Mouse (Mus musculus): Measurements from ENCODE around the gene Mms19.
"Not testable (repeated sequence)": the region's sequence is repeated elsewhere in the genome, so short reads cannot be mapped to it uniquely, and the experiment has no call there.

The Mms19 gene

DNA sequence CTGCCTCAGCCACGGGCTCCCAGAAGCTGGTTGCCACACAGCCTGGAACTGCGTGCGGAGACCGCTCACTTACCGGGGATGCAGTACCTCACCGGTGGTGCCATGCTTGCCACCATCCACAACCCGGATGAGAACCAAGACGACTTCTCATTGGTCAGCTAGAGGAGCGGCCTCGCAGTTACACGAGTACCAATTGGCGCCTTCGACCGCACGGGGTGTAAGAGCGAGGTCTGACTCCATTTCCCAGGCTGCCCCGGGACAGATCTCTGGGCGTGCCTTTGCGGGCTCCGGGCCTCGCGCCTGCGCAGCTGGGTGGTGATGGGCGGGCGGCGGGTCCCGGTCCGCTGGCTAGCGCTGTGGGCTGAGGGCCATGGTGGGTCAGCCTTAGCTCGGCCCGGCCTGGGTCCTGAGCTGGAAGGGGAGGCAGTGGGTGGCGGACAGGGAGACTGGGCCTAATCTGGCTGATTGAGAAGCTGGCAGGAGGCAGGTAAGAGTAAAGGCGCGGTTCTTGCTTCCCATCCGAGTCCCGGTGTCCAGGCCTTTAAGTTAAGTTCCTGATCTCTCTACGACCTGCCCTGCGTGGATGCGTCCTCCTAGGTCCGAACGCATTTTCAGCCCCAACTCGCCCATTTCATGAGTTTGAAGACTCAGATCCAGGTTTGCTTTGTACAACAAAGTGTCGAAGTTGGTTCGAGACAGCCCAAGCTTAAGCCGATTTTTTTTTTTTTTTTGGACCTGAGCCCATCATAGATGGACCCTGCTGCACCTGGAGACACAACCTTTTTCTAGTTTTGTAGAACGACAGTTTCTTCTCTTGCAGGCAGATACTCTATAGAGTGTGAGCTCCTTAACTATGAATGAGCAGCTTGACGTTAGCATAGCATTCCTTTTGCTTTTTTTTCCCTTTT lies 47.5 kb downstream of the Mms19 start, which contains the start of the genes Exosc1 and Zdhhc16:
Gene Exosc1, minus strand, starts transcription at position 245 of the 908 bp plus-strand sequence.
Gene Zdhhc16, plus strand, starts transcription at position 302 of the 908 bp plus-strand sequence.
- DNase-seq = peak; percentile 100

DNA sequence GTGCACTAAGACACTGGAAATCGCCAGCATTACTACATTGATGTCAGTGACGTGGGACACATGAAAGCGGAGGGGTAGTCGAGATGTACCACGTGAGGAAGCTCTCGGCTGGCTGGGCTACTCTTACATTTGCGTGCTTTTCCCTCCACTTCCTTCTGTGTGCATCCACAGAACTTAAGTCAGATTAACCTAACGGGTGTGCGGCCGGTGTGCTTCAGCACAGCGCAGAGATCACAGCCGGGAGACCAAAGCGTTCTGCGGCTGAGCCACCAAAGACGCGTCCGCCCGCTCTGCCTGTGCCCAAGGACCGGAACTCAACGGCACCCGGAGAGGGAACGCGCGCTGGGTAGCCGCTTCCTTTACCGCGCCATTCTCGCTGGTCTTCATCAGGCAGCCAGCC lies 48.3 kb downstream of the Mms19 start:
- no peak for DNase-seq

- no peak for DNase-seq
These were observed 60.4 kb downstream of the Mms19 start for GRCm38 (mm10) chr19:41920412-41921067.

DNA sequence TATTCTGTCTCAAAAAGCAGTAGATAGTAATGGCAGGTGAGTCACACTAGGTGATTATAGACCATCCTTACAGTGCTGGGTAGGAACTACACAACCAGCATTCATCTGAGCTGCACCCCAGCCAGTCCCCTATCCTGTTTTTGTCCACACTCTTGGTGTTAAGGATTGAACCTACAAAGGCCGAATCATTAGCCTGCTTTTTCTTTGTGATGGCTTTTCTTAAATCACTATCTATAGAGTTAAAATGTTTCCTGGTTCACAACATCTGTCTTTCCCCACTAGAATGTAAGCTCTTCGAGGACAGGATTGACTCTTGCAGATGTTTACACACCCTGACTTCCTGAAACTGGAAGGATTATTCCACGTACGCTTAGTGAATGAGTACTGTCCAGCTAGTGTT lies 61.5 kb downstream of the Mms19 start:
- DNase-seq = no peak

GRCm38 (mm10) chr19:41916853-41917252 lies 64.1 kb downstream of the Mms19 start:
- no peak for DNase-seq

DNA sequence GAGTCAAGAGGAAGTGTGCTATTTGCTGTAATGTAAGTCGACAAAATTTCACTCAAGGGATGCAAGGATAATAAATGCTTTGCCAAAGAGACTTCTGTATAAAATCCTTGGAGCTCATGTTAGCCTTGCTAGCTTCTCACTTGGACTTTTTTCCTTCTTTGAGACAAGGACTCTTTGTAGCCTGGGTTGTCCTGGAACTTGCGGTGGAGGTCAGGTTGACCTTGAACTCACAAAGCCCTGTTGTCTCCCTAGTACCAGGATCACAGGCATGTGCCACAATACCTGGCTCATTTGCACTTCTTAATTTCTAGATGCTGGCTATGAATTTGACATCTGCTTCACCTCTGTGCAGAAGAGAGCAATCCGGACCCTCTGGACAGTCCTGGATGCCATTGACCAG lies 65.7 kb downstream of the Mms19 start:
- no peak for DNase-seq

DNA sequence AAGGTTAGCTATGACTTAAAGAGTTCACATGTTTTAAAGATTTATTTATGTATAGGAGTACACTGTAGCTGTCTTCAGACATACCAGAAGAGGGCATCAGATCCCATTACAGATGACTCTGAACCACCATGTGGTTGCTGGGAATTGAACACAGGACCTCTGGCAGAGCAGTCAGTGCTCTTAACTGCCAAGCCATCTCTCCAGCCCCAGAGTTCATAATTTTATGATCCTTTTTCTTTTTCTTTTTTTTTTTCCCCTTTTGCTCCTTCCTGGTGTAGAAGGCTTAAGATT lies 66.4 kb downstream of the Mms19 start:
- DNase-seq = not testable (repeated sequence)

- DNase-seq = peak; percentile 89
These were observed 67.0 kb downstream of the Mms19 start for GRCm38 (mm10) chr19:41913774-41914591.

DNA sequence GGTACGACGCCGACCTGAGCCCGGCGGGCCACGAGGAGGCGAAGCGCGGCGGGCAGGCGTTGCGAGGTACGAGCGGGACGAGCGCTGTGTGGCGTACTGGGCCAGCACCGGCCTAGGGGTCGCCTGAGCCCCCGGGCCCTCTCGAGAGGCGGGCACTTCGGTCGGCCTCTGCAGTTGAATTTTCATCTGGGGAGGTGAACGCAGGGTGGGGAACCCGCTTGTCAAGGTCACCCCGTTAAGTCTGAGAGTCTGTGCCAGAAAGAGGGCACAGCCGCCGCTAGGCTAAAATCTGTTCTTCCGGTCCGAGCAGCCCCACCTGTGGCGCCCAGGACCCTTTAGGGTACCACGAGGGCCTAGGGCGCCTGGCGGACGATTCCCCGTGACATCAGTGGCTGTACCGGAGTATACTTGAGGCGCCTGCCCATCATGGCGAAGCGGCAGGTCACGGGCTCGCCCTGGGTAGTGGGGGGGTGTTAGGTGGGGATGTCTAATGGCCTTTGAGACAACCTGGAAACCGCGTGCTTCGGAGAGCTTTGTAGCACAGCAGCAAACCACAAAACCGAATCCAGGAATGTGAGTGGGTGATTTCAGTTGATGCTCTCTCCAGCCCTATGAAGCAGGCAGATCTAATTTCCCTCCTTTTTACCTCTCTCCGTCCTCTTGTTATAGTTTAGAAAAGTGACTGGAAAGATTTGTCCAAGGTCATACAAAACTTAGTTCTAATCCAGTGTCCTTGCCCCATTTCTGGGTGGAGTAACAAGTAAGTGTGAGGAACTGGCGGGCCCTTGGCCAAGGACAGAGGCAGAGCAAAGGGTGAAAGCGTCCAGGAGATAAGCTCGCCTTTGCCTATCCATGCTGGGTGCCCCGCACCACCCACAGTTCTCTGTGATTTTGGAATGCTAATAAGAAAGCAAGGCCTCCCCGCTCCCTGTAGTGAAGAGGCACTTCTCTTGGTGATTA lies 68.6 kb downstream of the Mms19 start:
- peak; percentile 96 for DNase-seq

- DNase-seq = peak; percentile 100
These were observed 69.5 kb downstream of the Mms19 start, which contains the start of gene Pgam1 for GRCm38 (mm10) chr19:41911178-41912073. Gene Pgam1 (plus strand): TSS chr19:41911923.

- DNase-seq = no peak
These were observed 70.6 kb downstream of the Mms19 start for GRCm38 (mm10) chr19:41910396-41910795.

- no peak for DNase-seq
These were observed 72.2 kb downstream of the Mms19 start for GRCm38 (mm10) chr19:41908736-41909135.

GRCm38 (mm10) chr19:41907079-41907760 lies 73.7 kb downstream of the Mms19 start:
- no peak for DNase-seq

- DNase-seq = no peak
These were observed 74.5 kb downstream of the Mms19 start for GRCm38 (mm10) chr19:41906311-41907078.

DNA sequence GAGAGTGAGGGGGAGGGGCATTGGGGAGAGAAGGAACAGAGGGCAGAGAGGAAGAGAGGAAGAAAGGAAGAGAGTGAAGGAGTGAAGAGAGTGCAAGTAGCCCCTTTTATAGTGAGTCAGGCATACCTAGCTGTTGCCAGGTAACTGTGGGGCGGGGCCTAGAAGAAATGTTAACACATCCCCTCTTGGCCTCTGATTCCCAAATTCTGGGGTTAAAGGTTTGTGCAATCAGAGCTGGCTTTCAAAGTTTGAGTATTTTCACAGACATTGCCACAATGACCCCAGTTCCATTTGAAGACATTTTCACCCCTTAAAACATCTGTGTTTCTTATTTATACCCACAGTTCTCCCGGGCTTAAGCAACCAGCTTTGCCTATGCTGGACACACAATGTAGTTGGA lies 75.7 kb downstream of the Mms19 start:
- no peak for DNase-seq

DNA sequence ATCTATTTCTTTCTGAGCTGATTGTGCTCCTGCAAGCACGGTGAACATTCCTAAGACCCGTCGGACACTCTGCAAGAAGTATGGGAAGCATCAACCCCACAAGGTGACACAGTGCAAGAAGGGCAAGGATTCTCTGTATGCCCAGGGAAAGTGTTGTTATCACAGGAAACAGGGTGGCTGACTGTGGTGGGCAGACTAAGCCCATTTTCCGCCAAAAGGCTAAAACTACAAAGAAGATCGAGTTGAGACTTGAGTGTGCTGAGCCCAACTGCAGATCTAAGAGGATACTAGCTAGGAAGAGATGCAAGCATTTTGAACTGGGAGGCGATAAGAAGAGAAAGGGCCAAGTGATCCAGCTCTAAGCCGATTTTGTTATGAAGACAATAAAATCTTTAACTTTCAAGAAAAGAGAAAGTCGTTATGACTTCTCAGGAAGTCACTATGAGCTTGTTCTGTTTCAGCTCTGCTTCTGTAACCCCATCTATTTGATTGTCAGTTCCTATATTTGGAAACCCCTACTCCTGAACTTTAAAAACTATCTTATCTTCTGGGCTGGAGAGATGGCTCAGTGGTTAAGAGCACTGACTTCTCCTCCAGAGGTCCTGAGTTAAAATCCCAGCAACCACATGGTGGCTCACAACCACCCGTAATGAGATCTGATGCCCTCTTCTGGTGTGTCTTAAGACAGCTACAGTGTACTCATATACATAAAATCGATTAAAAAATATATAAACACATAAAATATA lies 77.9 kb downstream of the Mms19 start:
- no peak for DNase-seq

- no peak for DNase-seq
These were observed 79.3 kb downstream of the Mms19 start for GRCm38 (mm10) chr19:41901696-41902095.

- no peak for DNase-seq
These were observed 80.4 kb downstream of the Mms19 start for GRCm38 (mm10) chr19:41900495-41901090.

Measured in heart, adult 11 months (tissue).